Mouse (Mus musculus) limb, embryonic 14.5 days (tissue): ENCODE results near the gene Pde1a. TPM values are rescaled to one million over a fixed set of nuclear protein-coding genes. Genes with fewer than 3 reads are reported as not detected.

Source experiments
- ATAC-seq: fragments of 200-750 bp; cut with Nextera tagmentation; 2 replicates; pipeline ENCODE4 v1.8.0; 2017; ENCODE audit warnings: low read depth, moderate number of reproducible peaks, moderate TSS enrichment; ENCODE audit not compliant: low FRiP score
- DNase-seq: peaks from one replicate; pipeline ENCODE4 v3.0.0-alpha.2; 2015; ENCODE audit warnings: low spot score
- H3K27ac ChIP-seq: fragments of 300-500 bp; sonication (generic); replicated peaks from 2 replicates; pipeline ENCODE4 v1.5.1; 2014; ENCODE audit warnings: low read depth, mild to moderate bottlenecking, low read length, moderate library complexity, mixed read lengths
- H3K27me3 ChIP-seq: fragments of 300-500 bp; sonication (generic); 2 replicates; pipeline ENCODE4 v1.6.1; 2014; ENCODE audit warnings: low read length, mixed read lengths; ENCODE audit not compliant: control insufficient read depth, insufficient read depth
- H3K36me3 ChIP-seq: fragments of 300-500 bp; sonication (generic); 2 replicates; pipeline ENCODE4 v1.6.1; 2014; ENCODE audit warnings: mild to moderate bottlenecking, low read length, moderate library complexity, mixed read lengths; ENCODE audit not compliant: control insufficient read depth, insufficient read depth
- H3K4me1 ChIP-seq: fragments of 300-500 bp; sonication (generic); 2 replicates; pipeline ENCODE4 v1.6.1; 2014; ENCODE audit warnings: antibody characterized with exemption, low read length, mixed read lengths; ENCODE audit not compliant: control insufficient read depth, insufficient read depth
- H3K4me2 ChIP-seq: fragments of 300-500 bp; sonication (generic); replicated peaks from 2 replicates; pipeline ENCODE4 v1.6.1; 2014; ENCODE audit warnings: low read depth, mild to moderate bottlenecking, low read length, moderate library complexity; ENCODE audit not compliant: severe bottlenecking
- H3K4me3 ChIP-seq: fragments of 300-500 bp; sonication (generic); replicated peaks from 2 replicates; pipeline ENCODE4 v1.5.1; 2014; ENCODE audit warnings: low read length
- H3K9ac ChIP-seq: fragments of 300-500 bp; sonication (generic); 2 replicates; pipeline ENCODE4 v1.6.1; 2014; ENCODE audit warnings: mild to moderate bottlenecking, low read depth, low read length, moderate library complexity; ENCODE audit not compliant: severe bottlenecking
- H3K9me3 ChIP-seq: fragments of 300-500 bp; sonication (generic); 2 replicates; pipeline ENCODE4 v1.6.1; 2016; ENCODE audit warnings: low read length; ENCODE audit not compliant: control insufficient read depth
- POLR2A ChIP-seq: fragments of 200-500 bp; IDR thresholded peaks from 2 replicates; pipeline ENCODE4 v1.8.0; 2012; ENCODE audit warnings: inconsistent platforms, mild to moderate bottlenecking, moderate library complexity, borderline replicate concordance; ENCODE audit not compliant: insufficient read depth, insufficient read length; ENCODE audit errors: extremely low read depth
- WGBS: fragments of 180-500 bp; shearing (Covaris S2); extraction: QIAGEN DNeasy Blood & Tissue Kit; methylation state at CpG from one replicate; pipeline ENCODE4 v1.1.7; 2014; 5-methylcytosine and 5-hydroxymethylcytosine counted together
- polyA plus RNA-seq, 2 experiments: library from polyadenylated mRNA; depleted of rRNA in 1 of 2; stranded (reverse) in 1 of 2; unstranded in 1 of 2; fragments of >200 nt; fragmentation: Nextera tagmentation in 1 of 2; extraction: Ambion mirVana in 1 of 2; gene quantifications; 2 replicates each; pipeline versions ENCODE4 v1.2.1 to v1.2.3; 2012 to 2014

Gene Pde1a
- polyA plus RNA-seq, 2 experiments = 3.0 to 5.6 TPM

- Histone ChIP-seq H3K4me2 (no peak overlapping the region), H3K36me3 (no peaks in the 10 kb centered on the region), H3K9ac (no peak overlapping the region), H3K27me3 (no peaks in the 10 kb centered on the region), H3K4me3 (no peak overlapping the region), H3K4me1 (no peaks in the 10 kb centered on the region), H3K9me3 (no peaks in the 10 kb centered on the region), H3K27ac (no peak overlapping the region)
- no peak for ATAC-seq
- 50% methylated on average over 5 of the region's 5 CpGs for WGBS
- no peak for TF ChIP-seq POLR2A
- no peak for DNase-seq
These were observed 55.2 kb downstream of the Pde1a start for GRCm38 (mm10) chr2:80074046-80074445.

- Histone ChIP-seq H3K9me3 (no peaks in the 10 kb centered on the region), H3K9ac (no peak overlapping the region), H3K36me3 (no peaks in the 10 kb centered on the region), H3K27ac (no peak overlapping the region), H3K4me1 (no peaks in the 10 kb centered on the region), H3K4me3 (no peak overlapping the region), H3K4me2 (no peak overlapping the region), H3K27me3 (no peaks in the 10 kb centered on the region)
- 46% methylated on average over 2 of the region's 2 CpGs for WGBS
- ATAC-seq (no peak), DNase-seq (no peak)
- TF ChIP-seq POLR2A = no peak
These were observed 55.8 kb downstream of the Pde1a start for GRCm38 (mm10) chr2:80073426-80073825.

GRCm38 (mm10) chr2:80069745-80070144 is 59.5 kb downstream of the Pde1a start:
- Histone ChIP-seq H3K4me1 (no peaks in the 10 kb centered on the region), H3K27ac (no peak overlapping the region), H3K27me3 (no peaks in the 10 kb centered on the region), H3K4me3 (no peak overlapping the region), H3K9me3 (no peaks in the 10 kb centered on the region), H3K4me2 (no peak overlapping the region), H3K9ac (no peak overlapping the region), H3K36me3 (no peaks in the 10 kb centered on the region)
- ATAC-seq (no peak), DNase-seq (no peak)
- TF ChIP-seq POLR2A = no peak
- WGBS = 63% methylated on average over 3 of the region's 3 CpGs

- DNase-seq (no peak), ATAC-seq (no peak)
- no peaks in the 10 kb centered on the region for H3K4me1 ChIP-seq
- no peak overlapping the region for H3K9ac ChIP-seq
- TF ChIP-seq POLR2A = no peak
- H3K4me3 ChIP-seq = no peak overlapping the region
- H3K4me2 ChIP-seq = no peak overlapping the region
- no peaks in the 10 kb centered on the region for H3K36me3 ChIP-seq
- WGBS = 38% methylated on average over 4 of the region's 4 CpGs
- H3K27me3 ChIP-seq = no peaks in the 10 kb centered on the region
- H3K27ac ChIP-seq = no peak overlapping the region
- H3K9me3 ChIP-seq = no peaks in the 10 kb centered on the region
These were observed 62.8 kb downstream of the Pde1a start for GRCm38 (mm10) chr2:80066449-80066848.

- no peaks in the 10 kb centered on the region for H3K4me1 ChIP-seq
- H3K9ac ChIP-seq = no peak overlapping the region
- no peak for TF ChIP-seq POLR2A
- H3K27me3 ChIP-seq = no peaks in the 10 kb centered on the region
- no peaks in the 10 kb centered on the region for H3K36me3 ChIP-seq
- H3K9me3 ChIP-seq = no peaks in the 10 kb centered on the region
- DNase-seq = no peak
- H3K4me3 ChIP-seq = no peak overlapping the region
- no peak overlapping the region for H3K27ac ChIP-seq
- ATAC-seq = no peak
- no peak overlapping the region for H3K4me2 ChIP-seq
These were observed 73.2 kb downstream of the Pde1a start for GRCm38 (mm10) chr2:80056062-80056461.

- no peak for ATAC-seq
These were observed 75.2 kb downstream of the Pde1a start for GRCm38 (mm10) chr2:80054042-80054441.

More at GRCm38 (mm10) chr2:80054042-80054441, 75.2 kb downstream of the Pde1a start:
- no peak overlapping the region for H3K4me2 ChIP-seq
- no peak for TF ChIP-seq POLR2A
- no peaks in the 10 kb centered on the region for H3K36me3 ChIP-seq
- H3K9me3 ChIP-seq = no peaks in the 10 kb centered on the region
- no peaks in the 10 kb centered on the region for H3K27me3 ChIP-seq
- H3K4me1 ChIP-seq = no peaks in the 10 kb centered on the region
- 0 out of 2 replicates have a peak overlapping the region, but pooled peaks have one; percentile 27 for H3K27ac ChIP-seq
- no peak overlapping the region for H3K4me3 ChIP-seq
- peak; percentile 61 for DNase-seq
- no peak overlapping the region for H3K9ac ChIP-seq
- 63% methylated on average over 3 of the region's 3 CpGs for WGBS
